Mouse (Mus musculus): ENCODE results near the gene Dnm2.
"Not testable (repeated sequence)": the region's sequence is repeated elsewhere in the genome, so short reads cannot be mapped to it uniquely, and the experiment has no call there.

Dnm2 gene

GRCm38 (mm10) chr9:21456246-21456929, 31.7 kb downstream of the Dnm2 start:
- no peak for DNase-seq (ENCODE audit: low spot score in 2 of 2)

- no peak for DNase-seq (ENCODE audit: low spot score in 2 of 2)
Observed at GRCm38 (mm10) chr9:21456930-21457634, 32.4 kb downstream of the Dnm2 start.

GRCm38 (mm10) chr9:21458821-21459220, 34.1 kb downstream of the Dnm2 start:
- DNase-seq (ENCODE audit: low spot score in 2 of 2) = no peak

- DNase-seq (ENCODE audit: low spot score in 2 of 2) = no peak
Observed at GRCm38 (mm10) chr9:21460400-21460940, 35.8 kb downstream of the Dnm2 start.

DNA sequence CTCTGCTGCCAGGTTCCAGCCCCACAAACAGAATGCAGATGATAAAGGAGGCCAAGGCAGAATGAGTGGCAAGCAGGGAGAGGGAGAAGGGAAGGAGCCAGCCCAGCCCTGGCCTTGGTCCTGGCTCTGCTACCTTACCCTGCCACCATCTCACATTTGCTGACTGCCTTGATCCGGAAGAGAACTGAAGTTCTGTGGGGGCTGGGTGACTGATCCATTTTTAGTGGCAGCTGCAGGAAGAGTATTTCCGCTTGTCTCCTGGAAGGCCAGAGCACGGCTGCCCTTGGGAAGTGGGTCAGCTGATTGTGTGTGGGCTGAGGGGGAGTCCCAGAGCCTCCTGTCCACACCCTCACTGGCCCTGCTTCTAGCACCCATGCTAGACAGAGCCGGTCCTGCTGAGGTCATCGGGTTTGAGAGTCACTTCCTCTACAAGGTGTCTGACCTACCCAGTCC, 38.5 kb downstream of the Dnm2 start:
- DNase-seq (ENCODE audit: low spot score in 2 of 2) = peak; percentile 44 to 49

DNA sequence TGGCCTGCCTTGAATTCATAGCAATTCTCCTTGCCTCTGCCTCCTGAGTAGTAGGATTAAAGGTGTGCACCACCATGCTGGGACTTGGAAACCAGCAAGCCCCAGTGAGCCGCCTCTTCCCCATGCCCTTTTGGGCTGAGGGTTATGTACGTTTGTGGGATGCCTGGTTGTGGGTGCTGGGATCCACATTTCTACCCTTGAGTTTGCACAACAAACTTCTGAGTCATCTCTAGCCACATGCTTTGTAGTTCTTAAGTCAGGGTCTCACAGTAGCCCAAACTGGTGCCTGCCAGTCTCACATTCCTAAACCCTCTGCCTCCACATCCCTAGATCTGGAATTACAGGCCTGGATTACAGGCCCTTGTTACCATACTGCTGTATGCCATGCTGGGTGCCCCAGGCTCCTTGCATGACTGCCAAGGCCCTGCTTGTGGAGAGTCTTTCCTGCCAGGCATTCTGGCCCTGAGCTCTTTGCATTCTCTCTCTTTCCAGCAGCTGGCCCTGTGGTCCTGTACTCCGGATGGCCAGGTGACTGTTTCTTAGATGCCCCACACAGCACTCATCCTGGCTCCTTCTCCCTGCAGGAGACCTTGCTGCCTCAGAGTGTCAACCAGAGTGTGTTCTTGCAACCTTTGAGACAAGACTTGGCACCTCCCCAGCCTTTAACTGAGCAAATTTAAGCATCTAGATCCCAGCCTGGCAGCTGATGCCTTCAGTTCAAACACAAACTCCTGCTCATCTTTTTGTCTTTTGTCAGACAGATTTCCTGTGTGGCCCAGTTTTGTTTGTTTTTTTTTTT, 39.3 kb downstream of the Dnm2 start:
- no peak for DNase-seq (ENCODE audit: low spot score in 2 of 2)

DNA sequence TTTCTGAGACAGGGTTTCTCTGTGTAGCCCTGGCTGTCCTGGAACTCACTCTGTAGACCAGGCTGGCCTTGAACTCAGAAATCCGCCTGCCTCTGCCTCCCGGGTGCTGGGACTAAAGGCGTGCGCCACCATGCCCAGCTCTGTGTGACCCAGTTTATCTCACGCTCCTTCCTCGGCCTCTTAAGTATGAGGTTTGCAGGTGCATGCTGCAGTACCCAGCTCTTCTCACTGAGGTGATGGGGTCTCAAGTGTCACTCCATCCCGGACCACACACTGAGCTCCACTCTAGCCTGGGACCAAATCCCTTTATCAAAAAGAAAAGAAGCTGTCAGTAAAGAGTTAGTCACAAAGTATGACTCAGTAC, 39.8 kb downstream of the Dnm2 start:
- not testable (repeated sequence) for DNase-seq (ENCODE audit: low spot score in 2 of 2)

DNA sequence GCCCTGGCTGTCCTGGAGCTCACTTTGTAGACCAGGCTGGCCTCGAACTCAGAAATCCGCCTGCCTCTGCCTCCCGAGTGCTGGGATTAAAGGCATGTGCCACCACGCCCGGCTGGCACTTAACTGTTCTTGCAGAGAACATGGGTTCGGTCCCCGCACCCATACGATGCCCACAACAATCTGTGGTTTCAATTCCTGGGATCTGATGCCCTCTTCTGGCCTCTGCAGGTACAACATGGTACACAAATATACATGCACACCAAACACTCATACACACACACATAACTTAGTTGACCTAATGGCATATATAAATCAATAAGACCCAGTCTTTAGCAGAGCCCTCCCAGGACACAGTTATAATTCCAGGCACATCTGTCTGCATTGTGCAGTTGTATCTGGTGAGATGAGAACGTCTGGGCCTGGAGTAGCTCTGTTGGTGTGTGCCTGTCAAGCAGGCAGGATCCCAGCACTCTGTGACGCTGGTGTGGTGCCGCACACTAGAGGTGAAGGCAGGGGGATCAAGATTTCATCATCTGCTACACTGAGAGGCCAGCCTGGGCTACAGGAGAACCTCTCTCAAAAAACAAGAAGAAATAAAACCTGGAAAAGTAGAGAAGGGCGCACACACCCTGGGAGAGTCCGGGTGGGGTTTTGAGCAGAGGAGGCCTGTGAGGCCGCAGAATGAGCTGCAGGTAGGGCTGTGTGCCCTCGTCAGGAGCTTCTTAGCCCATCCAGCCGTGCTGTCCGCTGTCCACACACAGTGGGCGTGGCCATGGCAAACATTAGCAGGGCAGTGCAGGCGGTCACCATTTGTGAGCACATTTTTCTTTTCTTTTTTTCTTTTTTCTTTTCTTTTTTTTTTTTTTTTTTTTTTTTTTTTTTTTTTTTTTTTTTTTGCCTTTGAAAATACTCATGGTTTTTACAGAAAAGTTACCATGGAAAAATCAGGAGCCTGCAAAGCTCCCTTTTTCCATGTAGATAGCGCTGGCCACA, 44.6 kb downstream of the Dnm2 start:
- DNase-seq (ENCODE audit: low spot score in 2 of 2) = peak; percentile 45 to 66

- no peak for DNase-seq (ENCODE audit: low spot score in 2 of 2)
Observed at GRCm38 (mm10) chr9:21472913-21473312, 48.2 kb downstream of the Dnm2 start.

GRCm38 (mm10) chr9:21477707-21478106, 53.0 kb downstream of the Dnm2 start:
- no peak for DNase-seq (ENCODE audit: low spot score in 2 of 2)

DNA sequence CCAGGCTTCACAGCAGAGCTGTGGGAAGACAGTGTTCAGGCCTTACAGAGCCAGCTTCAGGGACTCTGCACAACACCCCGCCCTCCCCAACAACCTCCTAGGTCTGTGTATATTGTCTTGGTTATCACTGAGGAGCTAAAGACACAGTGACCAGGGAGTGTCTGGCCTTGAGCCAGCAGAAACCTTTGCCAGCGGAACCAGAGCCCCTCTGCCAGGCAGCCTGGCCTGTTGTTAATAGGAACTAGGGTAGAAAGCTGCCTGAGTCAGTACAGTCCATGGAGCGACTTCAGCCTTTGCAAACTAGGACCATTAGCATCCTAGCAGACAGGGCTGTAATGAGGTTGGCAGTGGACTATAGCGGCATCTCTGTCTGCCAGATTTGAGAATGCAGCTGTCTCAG, 59.4 kb downstream of the Dnm2 start:
- DNase-seq (ENCODE audit: low spot score in 2 of 2) = no peak

DNA sequence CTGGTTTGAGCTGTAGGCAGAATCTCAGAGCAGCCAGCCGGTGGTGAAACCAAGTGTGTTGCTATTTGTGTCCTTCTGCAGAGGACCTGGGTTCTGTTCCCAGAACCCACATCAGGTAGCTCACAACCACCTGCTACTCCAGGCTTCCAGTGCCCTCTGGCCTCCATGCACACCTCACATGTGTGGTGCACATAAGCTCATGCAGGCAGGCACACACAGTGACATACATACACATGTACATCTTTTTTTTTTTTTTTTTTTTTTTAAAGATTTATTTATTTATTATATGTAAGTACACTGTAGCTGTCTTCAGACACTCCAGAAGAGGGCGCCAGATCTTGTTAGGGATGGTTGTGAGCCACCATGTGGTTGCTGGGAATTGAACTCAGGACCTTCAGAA, 63.5 kb downstream of the Dnm2 start:
- DNase-seq (ENCODE audit: low spot score in 2 of 2) = not testable (repeated sequence)

DNA sequence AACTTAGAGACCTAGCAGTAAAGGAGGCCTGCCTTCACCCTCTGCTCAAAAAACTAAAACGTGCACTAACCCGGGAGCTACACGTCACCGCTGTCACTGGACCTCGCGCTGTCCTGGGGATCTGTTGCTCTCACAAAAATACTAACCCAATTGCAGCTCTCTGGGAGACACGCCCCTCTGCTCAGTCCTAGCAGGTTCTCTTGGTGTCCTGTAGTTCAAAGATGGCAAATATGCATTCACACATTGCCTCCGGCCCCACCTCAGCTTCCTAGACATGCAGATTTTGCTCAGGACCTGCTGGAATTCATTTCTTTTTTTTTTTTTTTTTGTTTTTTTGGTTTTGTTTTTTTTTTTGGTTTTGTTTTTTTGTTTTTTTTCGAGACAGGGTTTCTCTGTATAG, 66.0 kb downstream of the Dnm2 start:
- DNase-seq (ENCODE audit: low spot score in 2 of 2) = no peak

- DNase-seq (ENCODE audit: low spot score in 2 of 2) = no peak
Observed at GRCm38 (mm10) chr9:21493907-21494306, 69.2 kb downstream of the Dnm2 start.

DNA sequence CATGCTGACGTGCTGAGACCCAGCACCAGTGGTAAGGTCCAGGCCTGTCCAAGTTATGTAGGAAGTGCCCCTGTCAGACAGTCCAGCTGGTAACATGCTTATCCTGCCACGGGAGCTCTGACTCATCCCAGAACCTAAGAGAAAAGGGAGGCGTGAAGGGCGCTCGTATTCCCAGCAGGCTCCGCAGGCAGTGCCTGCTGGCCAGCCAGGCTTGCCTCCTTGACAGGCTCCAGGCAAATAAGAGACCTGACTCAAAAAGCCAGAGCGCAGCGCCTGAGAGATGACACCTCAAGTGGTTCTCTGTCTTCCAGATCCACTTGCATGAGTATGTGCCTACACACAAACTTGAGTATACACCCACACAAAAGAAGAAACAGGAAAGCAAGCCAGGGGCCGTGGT, 70.0 kb downstream of the Dnm2 start:
- no peak for DNase-seq (ENCODE audit: low spot score in 2 of 2)

DNA sequence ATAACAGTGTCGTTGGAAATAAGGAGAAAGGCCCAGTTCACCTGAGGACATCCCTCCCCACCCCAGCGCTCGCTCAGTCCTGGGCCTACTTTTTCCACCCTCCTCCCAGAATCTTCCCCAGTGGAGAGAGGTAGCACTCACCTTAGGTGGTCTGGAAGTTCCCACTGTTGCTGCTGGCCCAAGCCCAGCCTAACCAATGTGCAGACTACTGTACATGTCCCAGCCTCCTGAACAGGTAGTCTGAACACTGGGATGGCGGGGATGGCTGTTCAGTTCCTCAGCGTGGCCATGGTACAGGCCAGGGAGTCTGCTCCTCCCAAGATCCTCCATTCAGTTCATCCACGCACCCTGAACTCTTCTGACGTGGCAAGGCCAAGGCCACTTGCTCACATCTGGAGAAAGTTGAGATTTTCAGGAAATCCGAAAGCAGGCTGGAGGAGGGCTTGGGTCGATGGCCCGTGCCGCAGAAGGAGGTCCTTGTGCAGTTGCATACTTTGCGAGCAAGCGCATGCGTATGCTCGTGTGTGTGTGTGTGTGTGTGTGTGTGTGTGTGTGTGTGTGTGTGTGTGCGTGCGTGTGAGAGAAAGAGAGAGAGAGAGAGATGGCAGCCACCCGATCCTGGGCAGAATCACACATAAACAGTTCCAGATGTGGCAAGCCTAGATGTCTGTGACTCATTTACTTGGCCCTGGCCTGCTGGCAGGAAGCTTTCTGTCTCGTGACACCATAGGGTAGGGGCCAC, 71.8 kb downstream of the Dnm2 start:
- no peak for DNase-seq (ENCODE audit: low spot score in 2 of 2)

DNA sequence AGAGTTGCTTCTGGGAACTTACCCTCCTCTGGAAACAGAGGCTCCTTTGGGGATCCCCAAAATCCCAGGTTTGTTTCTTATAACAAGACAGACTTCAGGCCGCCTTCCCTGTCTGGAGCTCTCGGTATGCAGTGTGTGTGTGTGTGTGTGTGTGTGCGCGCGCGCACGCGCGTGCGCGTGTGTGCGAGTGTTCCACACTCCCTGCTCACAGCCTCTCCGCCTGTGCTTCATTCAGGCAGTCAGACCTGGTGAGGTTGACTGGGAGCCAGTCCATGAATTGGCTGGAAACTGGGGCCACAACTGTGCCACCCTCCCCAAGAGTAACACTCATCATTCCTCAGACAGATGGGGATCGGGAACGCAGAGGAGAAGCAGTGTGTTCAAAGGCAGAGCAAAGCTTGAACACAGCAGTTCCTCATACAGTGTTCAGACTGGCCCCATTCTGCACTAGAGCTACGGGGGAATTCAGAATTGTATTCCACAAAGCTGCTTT, 72.4 kb downstream of the Dnm2 start:
- DNase-seq (ENCODE audit: low spot score in 2 of 2) = no peak

- DNase-seq (ENCODE audit: low spot score in 2 of 2) = no peak
Observed at GRCm38 (mm10) chr9:21497664-21498063, 73.0 kb downstream of the Dnm2 start.

GRCm38 (mm10) chr9:21498284-21498902, 73.7 kb downstream of the Dnm2 start:
- no peak for DNase-seq (ENCODE audit: low spot score in 2 of 2)

GRCm38 (mm10) chr9:21503352-21503751, 78.6 kb downstream of the Dnm2 start:
- no peak for DNase-seq (ENCODE audit: low spot score in 2 of 2)
